In the genomic region with DNA sequence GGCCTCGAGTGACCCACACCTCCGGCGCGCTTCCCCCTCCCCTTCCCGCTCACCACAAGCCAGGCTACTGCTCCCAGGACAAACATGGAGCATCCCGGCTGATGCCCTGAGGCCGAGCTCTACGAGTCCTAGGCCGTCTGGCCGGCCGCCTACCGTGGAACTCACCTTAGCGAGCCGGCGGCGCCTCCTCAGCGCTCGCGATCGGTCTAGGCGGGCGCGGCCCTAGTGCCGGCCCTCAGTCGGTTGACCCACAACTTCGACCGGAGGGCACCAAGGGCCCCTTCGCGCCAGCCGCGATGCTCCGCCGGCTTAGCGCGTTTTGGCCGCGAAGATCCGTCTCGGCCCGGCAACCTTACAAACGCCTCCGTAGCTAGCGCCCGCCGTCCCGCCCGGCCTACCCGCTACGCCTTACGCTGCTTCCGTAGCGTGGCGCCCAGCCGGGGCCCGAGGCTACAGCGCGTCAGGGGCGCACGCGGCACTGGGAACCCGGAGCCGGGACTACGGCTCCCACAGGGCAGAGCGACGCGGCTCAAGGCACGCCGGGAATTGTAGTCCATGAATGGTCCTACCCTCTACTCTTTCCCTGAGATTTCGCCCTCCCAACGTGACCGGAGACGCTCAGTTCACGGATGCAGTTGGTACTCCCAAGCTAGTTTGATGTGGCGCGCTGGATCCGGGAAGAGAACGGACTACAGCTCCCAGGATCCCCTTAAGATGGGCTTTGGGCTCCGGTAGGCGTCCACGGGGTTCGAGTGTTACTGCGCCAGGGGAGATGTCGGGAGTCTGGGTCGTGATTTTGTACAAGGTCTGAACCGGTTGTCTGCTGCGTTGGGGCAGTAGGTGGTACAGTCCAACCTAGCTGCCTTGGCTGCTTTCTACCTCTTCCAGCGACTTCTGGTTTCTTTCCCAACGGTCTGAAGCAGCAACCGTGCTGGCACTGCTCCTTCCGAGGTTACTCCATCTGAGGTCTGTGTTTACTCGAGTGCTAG, we compare ENCODE assay signal across 8 mouse cellular contexts. TPM values are rescaled to one million over a fixed set of nuclear protein-coding genes. Genes with fewer than 3 reads are reported as not detected.
DNase-seq lines count a peak whose midpoint lies in the region; ATAC-seq lines count a peak whose summit lies in the region.

A gene (minus strand): TSS at position 491 of the 989 bp plus-strand sequence.

- ATAC-seq in hematopoietic stem cell, adult 5-6 weeks (replicated peaks in 1 of 2; ENCODE audit: insufficient read depth in 1 of 2, low FRiP score in 2 of 2, low TSS enrichment in 1 of 2, low read depth in 1 of 2, poor library complexity in 2 of 2, severe bottlenecking in 2 of 2): peak; percentile 92 to 96
- peak; percentile 100 for ATAC-seq in lung, embryonic 16.5 days (ENCODE audit: low read depth)

- WGBS in lung, embryonic 16.5 days: under 1% methylated on average over 91 of the region's 91 CpGs

- H3K4me1 ChIP-seq in lung, embryonic 16.5 days (replicated peaks; ENCODE audit: control insufficient read depth, insufficient read depth, low read length): peaks cover 21% of the 10 kb centered on the region

- H3K27me3 ChIP-seq in lung, embryonic 16.5 days (ENCODE audit: control insufficient read depth, insufficient read depth, low read depth, low read length): no peaks in the 10 kb centered on the region

- DNase-seq in MEL-GATA-1-ER (ENCODE audit: extremely low read depth, low read depth): peak; percentile 60
- peak; percentile 93 for DNase-seq in cerebellum, adult 8-10 months
- peak; percentile 98 for DNase-seq in forelimb bud, embryonic 11.5 days (ENCODE audit: low read depth, low spot score)
- peak; percentile 92 for DNase-seq in layer of hippocampus, adult 9-10 months (ENCODE audit: low spot score)
- DNase-seq in ovary, postnatal 10 days (ENCODE audit: low spot score): peak; percentile 79
- peak; percentile 83 to 89 for DNase-seq in thymus, postnatal 10 days (ENCODE audit: low spot score in 2 of 2)

- no peaks in the 10 kb centered on the region for H3K9me3 ChIP-seq in lung, embryonic 16.5 days (ENCODE audit: control insufficient read depth, low read length)

- H3K36me3 ChIP-seq in lung, embryonic 16.5 days (ENCODE audit: control insufficient read depth, insufficient read depth, low read length): no peaks in the 10 kb centered on the region; the same call in 1 of the 2 replicates

- H3K4me2 ChIP-seq in lung, embryonic 16.5 days (ENCODE audit: low read depth, low read length): peak within 1 kb of the TSS; percentile 83

- H3K27ac ChIP-seq in lung, embryonic 16.5 days (ENCODE audit: low read length): peak within 1 kb of the TSS; percentile 82

- H3K4me3 ChIP-seq in lung, embryonic 16.5 days (ENCODE audit: low read length): peak within 1 kb of the TSS; percentile 87

- H3K9ac ChIP-seq in lung, embryonic 16.5 days (ENCODE audit: low read length): peak within 1 kb of the TSS; percentile 91

RNA-seq across cellular contexts. Expression of the gene that starts here (rescaled TPM):
- 3.3 and 8.1 TPM in 2 replicates for total RNA-seq in hematopoietic stem cell, adult 5-6 weeks (2017)
- polyA plus RNA-seq in lung, embryonic 16.5 days (2015; fragmentation: Nextera tagmentation; extraction: Ambion mirVana): 21.1 TPM in 2 replicates

Comparison
In these comparisons a context has a peak if more than half of its experiments do, and no peak if none do; other contexts are left out.
1. Peak in every context shown above with its lines: DNase-seq, ATAC-seq, H3K4me3 ChIP-seq and H3K27ac ChIP-seq.